Mouse (Mus musculus): ENCODE measurements around the gene Opcml. TPM values are rescaled to one million over a fixed set of nuclear protein-coding genes. Genes with fewer than 3 reads are reported as not detected.

The Opcml gene
- polyA plus RNA-seq, 1 experiment = not detected

GRCm38 (mm10) chr9:28744771-28745170, 954.2 kb downstream of the Opcml start:
- TF ChIP-seq CTCF (IDR thresholded peaks at IDR 0.05; ENCODE audit: low read depth, low read length) (no peak), EP300 (IDR thresholded peaks at IDR 0.05; ENCODE audit: insufficient read depth, low read depth, low read length) (no peak), POLR2A (IDR thresholded peaks at IDR 0.05; ENCODE audit: insufficient read depth, low read length) (no peak)
- Histone ChIP-seq H3K9me3 (replicated peaks; ENCODE audit: control insufficient read depth, insufficient read depth, low read length, poor library complexity, severe bottlenecking) (no peaks in the 10 kb centered on the region), H3K27me3 (ENCODE audit: control insufficient read depth, insufficient read depth, low read length, poor library complexity, severe bottlenecking) (no peaks in the 10 kb centered on the region), H3K36me3 (ENCODE audit: control insufficient read depth, insufficient read depth, low read length, poor library complexity, severe bottlenecking) (no peaks in the 10 kb centered on the region), H3K4me3 (ENCODE audit: low read depth, low read length) (no peak overlapping the region), H3K9ac (ENCODE audit: low read depth, poor library complexity, severe bottlenecking) (no peak overlapping the region), H3K4me1 (ENCODE audit: control insufficient read depth, insufficient read depth, low read length) (no peaks in the 10 kb centered on the region), H3K27ac (ENCODE audit: insufficient read depth, low read length) (no peak overlapping the region)

GRCm38 (mm10) chr9:28748902-28749301, 958.3 kb downstream of the Opcml start:
- Histone ChIP-seq H3K4me1 (ENCODE audit: control insufficient read depth, insufficient read depth, low read length) (no peaks in the 10 kb centered on the region), H3K9me3 (replicated peaks; ENCODE audit: control insufficient read depth, insufficient read depth, low read length, poor library complexity, severe bottlenecking) (no peaks in the 10 kb centered on the region), H3K9ac (ENCODE audit: low read depth, poor library complexity, severe bottlenecking) (no peak overlapping the region), H3K27ac (ENCODE audit: insufficient read depth, low read length) (no peak overlapping the region), H3K4me3 (ENCODE audit: low read depth, low read length) (no peak overlapping the region), H3K36me3 (ENCODE audit: control insufficient read depth, insufficient read depth, low read length, poor library complexity, severe bottlenecking) (no peaks in the 10 kb centered on the region), H3K27me3 (ENCODE audit: control insufficient read depth, insufficient read depth, low read length, poor library complexity, severe bottlenecking) (no peaks in the 10 kb centered on the region)
- TF ChIP-seq CTCF (IDR thresholded peaks at IDR 0.05; ENCODE audit: low read depth, low read length) (peak; percentile 65), EP300 (IDR thresholded peaks at IDR 0.05; ENCODE audit: insufficient read depth, low read depth, low read length) (no peak), POLR2A (IDR thresholded peaks at IDR 0.05; ENCODE audit: insufficient read depth, low read length) (no peak)

GRCm38 (mm10) chr9:28752908-28753307, 962.3 kb downstream of the Opcml start:
- no peak overlapping the region for H3K4me3 ChIP-seq (ENCODE audit: low read depth, low read length)
- H3K27me3 ChIP-seq (ENCODE audit: control insufficient read depth, insufficient read depth, low read length, poor library complexity, severe bottlenecking) = no peaks in the 10 kb centered on the region
- TF ChIP-seq EP300 (IDR thresholded peaks at IDR 0.05; ENCODE audit: insufficient read depth, low read depth, low read length) (no peak), CTCF (IDR thresholded peaks at IDR 0.05; ENCODE audit: low read depth, low read length) (no peak), POLR2A (IDR thresholded peaks at IDR 0.05; ENCODE audit: insufficient read depth, low read length) (no peak)
- H3K4me1 ChIP-seq (ENCODE audit: control insufficient read depth, insufficient read depth, low read length) = no peaks in the 10 kb centered on the region
- H3K27ac ChIP-seq (ENCODE audit: insufficient read depth, low read length) = no peak overlapping the region
- H3K9me3 ChIP-seq (replicated peaks; ENCODE audit: control insufficient read depth, insufficient read depth, low read length, poor library complexity, severe bottlenecking) = no peaks in the 10 kb centered on the region
- no peak overlapping the region for H3K9ac ChIP-seq (ENCODE audit: low read depth, poor library complexity, severe bottlenecking)
- H3K36me3 ChIP-seq (ENCODE audit: control insufficient read depth, insufficient read depth, low read length, poor library complexity, severe bottlenecking) = no peaks in the 10 kb centered on the region

- Histone ChIP-seq H3K27ac (ENCODE audit: insufficient read depth, low read length) (no peak overlapping the region), H3K27me3 (ENCODE audit: control insufficient read depth, insufficient read depth, low read length, poor library complexity, severe bottlenecking) (no peaks in the 10 kb centered on the region), H3K4me1 (ENCODE audit: control insufficient read depth, insufficient read depth, low read length) (no peaks in the 10 kb centered on the region), H3K9ac (ENCODE audit: low read depth, poor library complexity, severe bottlenecking) (no peak overlapping the region), H3K9me3 (replicated peaks; ENCODE audit: control insufficient read depth, insufficient read depth, low read length, poor library complexity, severe bottlenecking) (no peaks in the 10 kb centered on the region), H3K36me3 (ENCODE audit: control insufficient read depth, insufficient read depth, low read length, poor library complexity, severe bottlenecking) (no peaks in the 10 kb centered on the region), H3K4me3 (ENCODE audit: low read depth, low read length) (no peak overlapping the region)
- TF ChIP-seq POLR2A (IDR thresholded peaks at IDR 0.05; ENCODE audit: insufficient read depth, low read length) (no peak), EP300 (IDR thresholded peaks at IDR 0.05; ENCODE audit: insufficient read depth, low read depth, low read length) (no peak), CTCF (IDR thresholded peaks at IDR 0.05; ENCODE audit: low read depth, low read length) (no peak)
These were observed 966.4 kb downstream of the Opcml start for GRCm38 (mm10) chr9:28756841-28757451.

- no peak overlapping the region for H3K9ac ChIP-seq (ENCODE audit: low read depth, poor library complexity, severe bottlenecking)
- H3K27ac ChIP-seq (ENCODE audit: insufficient read depth, low read length) = no peak overlapping the region
- H3K4me1 ChIP-seq (ENCODE audit: control insufficient read depth, insufficient read depth, low read length) = no peaks in the 10 kb centered on the region
- no peaks in the 10 kb centered on the region for H3K27me3 ChIP-seq (ENCODE audit: control insufficient read depth, insufficient read depth, low read length, poor library complexity, severe bottlenecking)
- no peak for TF ChIP-seq CTCF (IDR thresholded peaks at IDR 0.05; ENCODE audit: low read depth, low read length)
- TF ChIP-seq EP300 (IDR thresholded peaks at IDR 0.05; ENCODE audit: insufficient read depth, low read depth, low read length) = no peak
- TF ChIP-seq POLR2A (IDR thresholded peaks at IDR 0.05; ENCODE audit: insufficient read depth, low read length) = no peak
- H3K36me3 ChIP-seq (ENCODE audit: control insufficient read depth, insufficient read depth, low read length, poor library complexity, severe bottlenecking) = no peaks in the 10 kb centered on the region
- no peak overlapping the region for H3K4me3 ChIP-seq (ENCODE audit: low read depth, low read length)
- H3K9me3 ChIP-seq (replicated peaks; ENCODE audit: control insufficient read depth, insufficient read depth, low read length, poor library complexity, severe bottlenecking) = no peaks in the 10 kb centered on the region
These were observed 970.9 kb downstream of the Opcml start for GRCm38 (mm10) chr9:28761460-28761859.

- no peak overlapping the region for H3K9ac ChIP-seq (ENCODE audit: low read depth, poor library complexity, severe bottlenecking)
- H3K4me3 ChIP-seq (ENCODE audit: low read depth, low read length) = no peak overlapping the region
- TF ChIP-seq EP300 (IDR thresholded peaks at IDR 0.05; ENCODE audit: insufficient read depth, low read depth, low read length) (no peak), POLR2A (IDR thresholded peaks at IDR 0.05; ENCODE audit: insufficient read depth, low read length) (no peak), CTCF (IDR thresholded peaks at IDR 0.05; ENCODE audit: low read depth, low read length) (no peak)
- H3K4me1 ChIP-seq (ENCODE audit: control insufficient read depth, insufficient read depth, low read length) = no peaks in the 10 kb centered on the region
- H3K36me3 ChIP-seq (ENCODE audit: control insufficient read depth, insufficient read depth, low read length, poor library complexity, severe bottlenecking) = no peaks in the 10 kb centered on the region
- no peaks in the 10 kb centered on the region for H3K9me3 ChIP-seq (replicated peaks; ENCODE audit: control insufficient read depth, insufficient read depth, low read length, poor library complexity, severe bottlenecking)
- no peak overlapping the region for H3K27ac ChIP-seq (ENCODE audit: insufficient read depth, low read length)
- no peaks in the 10 kb centered on the region for H3K27me3 ChIP-seq (ENCODE audit: control insufficient read depth, insufficient read depth, low read length, poor library complexity, severe bottlenecking)
These were observed 973.6 kb downstream of the Opcml start for GRCm38 (mm10) chr9:28764149-28764548.

Measured in ES-Bruce4 (cell line).